Mouse (Mus musculus) C2C12 (cell line): ENCODE results near the gene Lrrc17.

ENCODE experiments used
- CEBPB ChIP-seq: IDR thresholded peaks from one replicate; pipeline ENCODE4 v1.6.1; 2011; ENCODE audit warnings: low read depth, mild to moderate bottlenecking, control low read depth, moderate library complexity
- CTCF ChIP-seq: IDR thresholded peaks from one replicate; pipeline ENCODE4 v1.5.1; 2011; ENCODE audit not compliant: control insufficient read depth, insufficient read depth, insufficient read length
- FOSL1 ChIP-seq: IDR thresholded peaks from one replicate; pipeline ENCODE4 v1.8.0; 2011; ENCODE audit warnings: mild to moderate bottlenecking, low read length; ENCODE audit not compliant: poor library complexity, insufficient read depth, severe bottlenecking
- MAX ChIP-seq: IDR thresholded peaks from one replicate; pipeline ENCODE4 v1.6.1; 2011; ENCODE audit warnings: mild to moderate bottlenecking, control low read depth
- MYOD1 ChIP-seq: IDR thresholded peaks from one replicate; pipeline ENCODE4 v1.6.1; 2011; ENCODE audit warnings: low read depth; ENCODE audit not compliant: control insufficient read depth, insufficient read length
- MYOG ChIP-seq: IDR thresholded peaks from one replicate; pipeline ENCODE4 v1.6.1; 2011; ENCODE audit not compliant: control insufficient read depth, insufficient read length; ENCODE audit errors: extremely low read depth
- USF1 ChIP-seq: IDR thresholded peaks from one replicate; pipeline ENCODE4 v1.6.1; 2011; ENCODE audit warnings: low read depth, mild to moderate bottlenecking, control low read depth, moderate library complexity

- TF ChIP-seq CTCF (no peak), MAX (no peak), MYOG (no peak), CEBPB (no peak), FOSL1 (no peak), MYOD1 (no peak), USF1 (no peak)
Measured at GRCm38 (mm10) chr5:21500941-21501340, 42.4 kb upstream of the Lrrc17 start.
